Mouse (Mus musculus): Measurements from ENCODE around the gene Plin4.

The Plin4 gene

DNA sequence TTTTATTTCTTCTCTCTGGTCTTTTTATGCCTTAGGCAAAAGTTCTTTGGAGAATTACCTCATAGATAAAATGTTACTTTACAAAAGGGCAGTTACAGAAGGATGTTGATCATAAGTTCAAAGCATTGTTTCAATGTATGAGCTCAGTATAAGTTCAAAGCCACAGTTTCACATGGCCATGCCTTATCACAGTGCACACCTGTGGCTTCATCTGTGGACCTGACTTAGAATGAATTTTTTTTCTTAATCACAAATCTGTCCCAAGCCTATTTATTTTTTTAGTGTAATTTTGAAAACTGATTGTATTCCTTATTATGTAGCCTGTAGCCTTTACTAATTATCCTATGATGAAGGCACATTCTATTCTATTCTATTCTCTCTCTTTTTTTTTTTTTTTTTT lies 54.7 kb downstream of the Plin4 start:
- no peak for DNase-seq

DNA sequence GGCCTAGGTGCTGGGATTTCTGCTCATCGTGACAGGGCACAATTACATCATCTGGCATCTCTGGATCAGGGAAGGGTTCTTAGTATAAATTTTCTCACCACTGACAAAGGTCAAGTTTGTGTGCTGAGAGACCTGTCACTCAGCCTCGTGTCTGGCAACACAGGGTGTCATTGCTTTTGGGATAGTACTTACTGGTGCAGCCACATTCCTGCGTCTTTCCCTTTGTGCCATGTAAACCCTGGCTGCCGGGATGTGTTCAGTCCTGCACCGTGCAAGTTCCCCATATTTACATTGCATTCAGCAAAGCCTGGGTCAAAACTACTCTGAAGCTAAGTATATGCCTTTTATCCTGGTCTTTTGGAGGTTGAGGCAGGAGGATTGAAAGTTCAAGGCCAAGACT lies 58.2 kb downstream of the Plin4 start:
- no peak for DNase-seq
